Mouse (Mus musculus): ENCODE data around the gene Cfap52. TPM values are rescaled to one million over a fixed set of nuclear protein-coding genes. Genes with fewer than 3 reads are reported as not detected.

Cfap52 gene
- total RNA-seq, 2 experiments from 2014 or later = not detected

Other genes starting within 250 kb of the Cfap52 start
- not detected in 2 replicates for gene Glp2r, start 194.5 kb downstream of the Cfap52 start, total RNA-seq (2014; fragmentation: Nextera tagmentation)
- gene Glp2r, start 194.5 kb downstream of the Cfap52 start, total RNA-seq (2017) = not detected in 2 replicates
- gene Gsg1l2, start 191.0 kb downstream of the Cfap52 start, total RNA-seq (2014; fragmentation: Nextera tagmentation) = not detected in 2 replicates
- not detected in 2 replicates for gene Gsg1l2, start 191.0 kb downstream of the Cfap52 start, total RNA-seq (2017)
- gene Dhrs7c, start 167.5 kb downstream of the Cfap52 start, total RNA-seq (2014; fragmentation: Nextera tagmentation) = not detected in 2 replicates
- not detected in 2 replicates for gene Dhrs7c, start 167.5 kb downstream of the Cfap52 start, total RNA-seq (2017)
- not detected in 2 replicates for gene Usp43, start 43.5 kb downstream of the Cfap52 start, total RNA-seq (2014; fragmentation: Nextera tagmentation)
- not detected in 2 replicates for gene Usp43, start 43.5 kb downstream of the Cfap52 start, total RNA-seq (2017)
- 7.6 and 22.8 TPM in 2 replicates for gene Stx8, start 542 bp upstream of the Cfap52 start, total RNA-seq (2014; fragmentation: Nextera tagmentation)
- gene Stx8, start 542 bp upstream of the Cfap52 start, total RNA-seq (2017) = 29.6 and 34.6 TPM in 2 replicates